Mouse (Mus musculus) gastrocnemius, postnatal 4 days (tissue): ENCODE results near the gene Ap2b1. TPM values are rescaled to one million over a fixed set of nuclear protein-coding genes. Genes with fewer than 3 reads are reported as not detected.
"Not testable (repeated sequence)": the region's sequence is repeated elsewhere in the genome, so short reads cannot be mapped to it uniquely, and the experiment has no call there.

Experiments
- DNase-seq, 2 experiments: peaks; one replicate each; pipeline ENCODE4 v3.0.0; 2021 to 2022; ENCODE audit warnings: low spot score in 2 of 2, mixed read lengths in 2 of 2
- total RNA-seq, 2 experiments: library from RNA; stranded (reverse); gene quantifications; 2 replicates each; pipeline ENCODE4 v1.2.3; 2021

Gene Ap2b1
- total RNA-seq, 2 experiments from 2014 or later = 64.8 to 69.7 TPM

DNA sequence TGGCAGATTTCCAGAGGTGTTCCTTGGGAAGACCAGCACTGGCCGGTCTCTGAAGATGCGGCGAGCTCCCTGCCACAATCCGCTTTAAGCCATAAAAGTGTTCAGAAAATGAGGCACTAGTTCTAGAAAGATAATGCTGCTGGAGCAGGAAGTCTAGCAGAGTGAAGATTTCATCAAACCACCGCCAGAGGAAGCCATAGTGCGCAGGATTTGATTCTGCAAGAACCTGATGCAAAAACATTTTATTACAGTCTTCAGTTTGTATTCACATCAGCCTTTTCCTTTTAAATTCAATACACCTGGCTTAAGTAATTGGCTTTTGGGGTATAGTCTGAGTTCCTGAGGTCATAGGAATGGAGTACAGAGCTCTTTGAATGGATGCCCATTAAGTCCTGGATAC is 1.0 kb upstream of the Ap2b1 start:
- no peak for DNase-seq

- DNase-seq = no peak
These were observed 900 bp downstream of the Ap2b1 start for GRCm38 (mm10) chr11:83299724-83300123.

GRCm38 (mm10) chr11:83301431-83301831 is 2.6 kb downstream of the Ap2b1 start:
- no peak for DNase-seq

DNA sequence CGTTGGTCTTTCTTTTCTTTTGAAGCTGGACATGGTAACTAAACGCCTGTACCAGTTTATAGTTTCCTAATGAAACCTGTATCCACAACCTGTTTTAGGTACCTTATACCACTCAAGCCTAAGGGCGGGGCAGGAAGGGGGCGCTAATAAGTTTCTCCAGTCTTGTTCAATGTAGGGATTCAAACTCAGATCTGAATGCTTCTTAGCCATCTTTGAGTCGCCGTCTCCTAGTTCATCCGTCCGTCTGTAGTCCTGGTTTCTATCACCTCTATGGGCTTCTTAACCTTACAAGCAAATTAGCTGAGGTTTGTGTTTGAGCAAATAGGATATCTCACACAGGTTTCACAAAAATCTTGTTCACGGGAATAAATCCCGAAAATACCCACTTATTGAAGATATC is 3.3 kb downstream of the Ap2b1 start:
- no peak for DNase-seq

GRCm38 (mm10) chr11:83302526-83303251 is 3.9 kb downstream of the Ap2b1 start, which contains the start of gene Pex12:
TSS of gene Pex12 (minus strand) at chr11:83302586.
- peak; percentile 81 to 93 for DNase-seq

GRCm38 (mm10) chr11:83303751-83304150 is 4.9 kb downstream of the Ap2b1 start:
- no peak for DNase-seq

- no peak for DNase-seq
These were observed 5.7 kb downstream of the Ap2b1 start for GRCm38 (mm10) chr11:83304485-83304884.

DNA sequence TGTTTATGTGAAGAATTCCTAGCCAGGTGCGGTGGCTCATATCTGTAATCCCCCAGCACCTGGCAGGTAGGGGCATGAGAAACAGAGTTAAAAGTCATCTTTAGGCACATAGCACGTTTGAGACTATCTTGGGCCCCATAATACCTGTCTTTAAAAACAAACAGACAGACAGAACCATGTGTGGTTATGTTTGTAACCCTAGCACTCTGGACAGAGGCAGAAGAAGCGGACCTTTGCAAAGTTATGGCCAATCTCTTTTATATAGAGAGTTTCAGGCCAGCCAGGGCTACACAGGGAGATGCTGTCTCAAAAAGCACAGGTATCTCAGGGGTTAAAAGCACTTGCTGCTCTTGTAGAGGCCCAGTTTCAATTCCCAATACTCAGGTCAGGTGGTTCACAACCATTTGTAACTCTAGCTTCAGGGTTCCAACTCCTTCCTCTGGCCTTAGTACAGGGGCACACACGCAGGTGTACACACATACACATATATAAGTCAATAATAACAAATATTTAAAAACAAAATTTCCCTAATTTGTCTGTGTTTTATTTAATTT is 8.0 kb downstream of the Ap2b1 start:
- no peak for DNase-seq

- no peak for DNase-seq
These were observed 13.6 kb downstream of the Ap2b1 start for GRCm38 (mm10) chr11:83312471-83312870.

- no peak for DNase-seq
These were observed 20.2 kb downstream of the Ap2b1 start for GRCm38 (mm10) chr11:83319048-83319447.

DNA sequence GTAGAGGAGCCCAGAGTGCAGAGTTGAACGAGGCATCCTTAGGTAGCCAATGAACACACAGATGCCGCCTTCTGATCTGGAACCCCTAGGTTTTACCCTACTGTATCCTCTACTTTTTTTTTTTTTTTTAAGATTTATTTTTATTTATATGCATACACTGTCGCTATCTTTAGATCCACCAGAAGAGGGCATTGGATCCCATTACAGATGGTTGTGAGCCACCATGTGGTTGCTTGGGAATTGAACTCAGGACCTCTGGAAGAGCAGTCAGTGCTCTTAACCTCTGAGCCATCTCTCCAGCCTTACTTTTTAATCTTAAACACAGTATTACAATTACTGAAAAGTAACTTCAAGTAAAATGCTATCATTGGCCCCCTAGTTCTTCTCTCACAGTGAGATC is 27.9 kb downstream of the Ap2b1 start:
- not testable (repeated sequence) for DNase-seq

- peak in 1 of 2 experiments; percentile 18 for DNase-seq
These were observed 28.6 kb downstream of the Ap2b1 start for GRCm38 (mm10) chr11:83327427-83327826.

DNA sequence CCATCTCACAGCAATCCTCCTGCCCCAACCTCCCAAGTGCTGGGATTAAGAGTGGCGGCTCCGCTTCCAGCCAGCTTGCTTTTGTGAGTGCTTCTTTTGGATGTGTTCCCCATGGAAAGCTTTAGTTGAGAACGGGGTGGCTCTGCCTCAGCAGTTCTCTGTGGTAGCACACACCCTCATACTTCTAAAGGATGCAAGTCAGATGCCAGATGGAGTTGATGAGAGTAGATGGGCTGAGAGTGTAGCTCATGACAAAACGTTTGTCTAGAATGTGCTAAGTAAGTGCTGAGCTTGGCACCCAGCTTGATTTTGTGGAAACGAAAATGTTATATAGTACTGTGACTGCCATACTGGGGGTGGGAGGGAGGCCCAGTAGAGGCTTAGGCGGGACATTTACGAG is 37.0 kb downstream of the Ap2b1 start:
- DNase-seq = no peak

DNA sequence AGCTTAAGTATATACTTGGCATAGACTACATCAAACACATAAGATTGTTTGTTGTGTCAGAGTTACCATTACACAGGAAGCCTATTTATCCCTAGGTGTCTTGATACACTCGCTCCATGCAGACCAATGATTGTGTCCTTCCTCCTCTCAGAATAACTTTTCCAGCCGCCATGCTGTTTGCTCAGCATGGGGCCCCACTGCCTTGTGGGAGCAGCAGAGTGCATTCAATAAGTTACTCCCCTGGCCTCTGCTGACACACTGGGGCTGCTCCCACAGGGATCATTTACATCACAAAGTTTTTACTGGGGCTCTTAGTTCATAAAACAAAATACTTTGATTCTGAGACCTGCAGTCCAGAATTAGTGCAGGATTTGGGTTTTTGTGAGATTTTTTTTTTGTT is 40.9 kb downstream of the Ap2b1 start:
- no peak for DNase-seq

- no peak for DNase-seq
These were observed 43.0 kb downstream of the Ap2b1 start for GRCm38 (mm10) chr11:83341716-83342245.

GRCm38 (mm10) chr11:83355428-83355827 is 56.6 kb downstream of the Ap2b1 start:
- DNase-seq = no peak

DNA sequence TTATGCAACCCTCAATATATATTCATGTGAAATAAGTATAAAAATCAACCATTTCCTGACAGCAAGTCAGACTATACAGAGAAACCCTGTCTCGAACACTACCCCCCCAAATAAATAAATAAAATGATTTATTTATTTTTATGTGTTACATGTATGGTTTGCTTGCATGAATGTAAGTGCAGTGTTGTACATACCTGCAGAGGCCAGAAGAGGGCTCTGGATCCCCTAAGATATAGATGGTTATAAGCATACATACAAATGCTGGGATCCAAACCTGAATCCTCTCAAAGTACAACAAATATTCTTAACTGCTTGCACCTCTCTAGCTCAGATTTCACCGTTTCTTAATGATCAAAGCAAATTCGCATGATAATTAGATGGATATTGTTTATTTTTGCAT is 58.6 kb downstream of the Ap2b1 start:
- DNase-seq = no peak

DNA sequence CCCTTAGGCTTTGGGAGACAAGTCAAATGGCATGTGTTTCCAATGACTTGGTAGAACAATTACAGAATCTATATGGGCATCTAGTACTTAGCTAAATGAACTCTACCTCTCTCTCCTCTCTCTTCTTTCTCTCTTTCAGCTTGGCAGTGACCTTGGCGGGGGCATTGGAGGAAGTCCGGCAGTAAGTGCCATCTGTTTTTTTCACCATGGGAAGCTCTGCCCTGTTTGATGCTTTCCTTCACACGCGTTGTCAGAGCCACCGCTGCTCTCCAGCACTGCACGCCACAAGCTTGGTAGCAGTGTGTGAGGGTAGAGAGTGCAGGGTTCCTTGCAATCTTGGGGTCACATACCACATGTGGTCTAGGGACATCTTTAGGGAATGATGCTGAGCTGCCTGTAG is 65.8 kb downstream of the Ap2b1 start:
- no peak for DNase-seq

- no peak for DNase-seq
These were observed 72.4 kb downstream of the Ap2b1 start for GRCm38 (mm10) chr11:83371267-83371666.

DNA sequence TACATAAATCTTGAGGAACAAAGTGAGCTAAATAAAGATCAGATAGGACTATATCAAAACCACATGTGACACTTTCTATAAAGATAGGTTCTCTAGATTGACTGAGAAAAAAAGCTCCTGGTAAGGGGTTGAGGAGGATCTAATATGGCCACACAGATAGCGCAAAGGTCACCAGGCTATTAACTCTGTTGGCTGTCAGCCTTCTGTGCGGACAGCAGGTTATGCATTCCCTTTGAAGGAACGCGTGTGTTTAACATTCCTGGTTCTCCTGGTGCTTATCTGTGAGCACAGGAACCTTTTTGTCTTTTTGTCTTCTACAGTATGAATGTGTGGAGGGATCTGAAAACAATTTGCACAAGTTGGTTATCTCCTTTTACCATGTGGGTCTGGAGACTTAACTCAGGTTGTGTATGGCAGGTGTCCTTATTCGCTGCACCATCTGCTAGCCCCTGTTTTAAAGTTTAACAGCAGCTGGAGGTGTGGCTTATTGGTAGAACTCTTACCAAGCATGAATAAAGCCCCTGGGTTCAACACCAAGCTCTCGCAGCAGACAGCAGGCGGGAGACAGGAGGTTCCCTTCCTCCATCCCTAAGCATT is 81.0 kb downstream of the Ap2b1 start:
- DNase-seq = no peak

- no peak for DNase-seq
These were observed 84.2 kb downstream of the Ap2b1 start for GRCm38 (mm10) chr11:83382876-83383531.

DNA sequence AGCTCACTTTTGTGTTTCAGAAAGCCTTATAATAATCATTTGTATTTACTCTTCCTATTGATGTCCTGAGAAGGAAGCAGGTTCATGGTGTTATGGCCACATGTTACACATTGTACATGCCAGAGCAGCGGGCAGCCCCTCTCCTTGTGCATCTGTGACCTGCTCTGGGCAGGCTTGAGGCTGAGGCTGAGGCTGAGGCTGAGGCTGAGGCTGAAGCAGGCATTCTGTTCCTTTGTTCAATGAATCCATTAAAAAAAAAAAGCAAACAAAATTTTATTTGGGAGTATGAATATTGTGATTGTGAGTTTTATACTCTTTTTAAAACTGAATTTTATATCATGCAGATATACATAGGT is 84.7 kb downstream of the Ap2b1 start:
- DNase-seq = no peak
